In the genomic region with DNA sequence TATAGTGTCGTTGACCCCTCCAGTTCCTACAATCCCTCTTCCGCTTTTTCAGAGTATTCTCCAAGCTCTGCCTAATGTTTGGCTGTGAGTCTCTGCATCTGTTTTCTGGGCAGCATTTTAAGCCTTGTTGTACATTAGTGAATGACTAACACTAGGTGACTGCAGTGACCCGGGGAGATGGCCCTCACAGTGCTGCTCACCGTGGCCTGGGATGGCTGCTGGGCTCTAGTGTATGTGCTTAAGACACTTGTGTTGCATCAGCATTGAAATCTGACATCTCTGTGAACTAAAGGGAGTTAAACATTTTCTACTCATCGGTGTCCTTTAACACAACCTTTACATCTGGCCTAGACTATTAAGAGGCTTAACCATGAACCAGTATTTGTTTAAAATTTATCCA, we compare ENCODE assay signal across 27 mouse cellular contexts.
A peak's percentile ranks its signal among the peaks of the same experiment; 100 is the strongest.
DNase-seq lines count a peak whose midpoint lies in the region; ATAC-seq and TF ChIP-seq lines count a peak whose summit lies in the region.
"Had no signal": no experiment of that assay in that cellular context is flagged by ENCODE, and none has a peak within 500 bp of the region (broad histone marks: within the 10 kb centered on the region; RNA-seq: fewer than 3 reads in every experiment).

No protein-coding gene starts in this region.

- no peaks in the 10 kb centered on the region for H3K9me3 ChIP-seq in midbrain, embryonic 11.5 days (ENCODE audit: control insufficient read depth, low read length)
- no peaks in the 10 kb centered on the region for H3K9me3 ChIP-seq in midbrain, embryonic 13.5 days
- H3K9me3 ChIP-seq in kidney, embryonic 15.5 days (replicated peaks) = no peaks in the 10 kb centered on the region
- H3K9me3 ChIP-seq in midbrain, postnatal 0 days (ENCODE audit: low read length) = no peaks in the 10 kb centered on the region
- H3K9me3 ChIP-seq: embryonic facial prominence, embryonic 10.5 days; embryonic facial prominence, embryonic 15.5 days; forebrain, embryonic 13.5 days; liver, embryonic 15.5 days; lung, embryonic 15.5 days; midbrain, embryonic 10.5 days had no signal

- H3K27ac ChIP-seq in midbrain, embryonic 11.5 days (ENCODE audit: low read depth, low read length) = no peak overlapping the region
- H3K27ac ChIP-seq in midbrain, embryonic 13.5 days = no peak overlapping the region
- peak overlapping the region; percentile 58; the same call in 1 of the 2 replicates for H3K27ac ChIP-seq in kidney, embryonic 15.5 days
- no peak overlapping the region for H3K27ac ChIP-seq in midbrain, postnatal 0 days (ENCODE audit: low read depth, low read length)
- H3K27ac ChIP-seq: embryonic facial prominence, embryonic 10.5 days; embryonic facial prominence, embryonic 15.5 days; forebrain, embryonic 13.5 days; hindbrain, embryonic 14.5 days; liver, embryonic 15.5 days; lung, embryonic 15.5 days; midbrain, embryonic 10.5 days had no signal

- no peak overlapping the region for H3K4me2 ChIP-seq in midbrain, embryonic 11.5 days
- H3K4me2 ChIP-seq in midbrain, embryonic 13.5 days (replicated peaks) = no peak overlapping the region
- no peak overlapping the region for H3K4me2 ChIP-seq in kidney, embryonic 15.5 days
- H3K4me2 ChIP-seq in midbrain, postnatal 0 days (ENCODE audit: low read depth, low read length, poor library complexity, severe bottlenecking) = no peak overlapping the region
- H3K4me2 ChIP-seq: embryonic facial prominence, embryonic 15.5 days; forebrain, embryonic 13.5 days; heart, embryonic 11.5 days; hindbrain, embryonic 14.5 days; liver, embryonic 15.5 days; lung, embryonic 15.5 days had no signal

- peak; percentile 51 for DNase-seq in midbrain, embryonic 11.5 days (ENCODE audit: low spot score, missing footprints)
- peak; percentile 25 to 32 for DNase-seq in kidney, postnatal 36 days
- DNase-seq in gastrocnemius, adult 8-10 months (ENCODE audit: low spot score in 2 of 2) = no peak
- no peak for DNase-seq in cerebellum, adult 9-10 months
- DNase-seq in midbrain, postnatal 0 days (ENCODE audit: low spot score) = no peak
- DNase-seq: adrenal gland, postnatal 14 days; cerebellum, adult 11 months; cerebellum, postnatal 14 days; gastrocnemius, postnatal 14 days; heart, postnatal 4 days; layer of hippocampus, postnatal 36 days; liver; retina, postnatal 1 day; right cerebral cortex, postnatal 14 days; thymus, postnatal 4 days had no signal

- H3K27me3 ChIP-seq in midbrain, embryonic 11.5 days (ENCODE audit: control insufficient read depth, insufficient read depth, low read length) = no peaks in the 10 kb centered on the region
- H3K27me3 ChIP-seq in midbrain, embryonic 13.5 days = no peaks in the 10 kb centered on the region
- no peaks in the 10 kb centered on the region for H3K27me3 ChIP-seq in kidney, embryonic 15.5 days
- no peaks in the 10 kb centered on the region for H3K27me3 ChIP-seq in midbrain, postnatal 0 days (ENCODE audit: insufficient read depth, low read length)
- H3K27me3 ChIP-seq: embryonic facial prominence, embryonic 15.5 days; forebrain, embryonic 13.5 days; liver, embryonic 15.5 days; lung, embryonic 15.5 days had no signal

- WGBS in midbrain, embryonic 11.5 days = 88% methylated on average over 5 of the region's 5 CpGs
- WGBS in midbrain, embryonic 13.5 days = 96% methylated on average over 5 of the region's 5 CpGs
- 58% methylated on average over 5 of the region's 5 CpGs for WGBS in kidney, embryonic 15.5 days
- 94% methylated on average over 5 of the region's 5 CpGs for WGBS in midbrain, postnatal 0 days

- no peak overlapping the region for H3K9ac ChIP-seq in midbrain, embryonic 11.5 days (ENCODE audit: low read length)
- H3K9ac ChIP-seq in midbrain, embryonic 13.5 days (replicated peaks) = no peak overlapping the region
- H3K9ac ChIP-seq in kidney, embryonic 15.5 days = no peak overlapping the region
- no peak overlapping the region for H3K9ac ChIP-seq in midbrain, postnatal 0 days (replicated peaks; ENCODE audit: low read length, poor library complexity, severe bottlenecking)
- H3K9ac ChIP-seq: embryonic facial prominence, embryonic 15.5 days; forebrain, embryonic 13.5 days; hindbrain, embryonic 14.5 days; liver, embryonic 15.5 days; lung, embryonic 15.5 days had no signal

- no peak for TF ChIP-seq CTCF in midbrain, postnatal 0 days (IDR thresholded peaks at IDR 0.05)

- no peak for ATAC-seq in midbrain, embryonic 11.5 days (ENCODE audit: low FRiP score)
- no peak for ATAC-seq in midbrain, embryonic 13.5 days
- ATAC-seq in kidney, embryonic 15.5 days (replicated peaks; ENCODE audit: low FRiP score) = peak; percentile 90
- ATAC-seq in midbrain, postnatal 0 days (ENCODE audit: low FRiP score) = no peak
- ATAC-seq: CD4-positive, CD25-positive, alpha-beta regulatory T cell, adult 4 months; forebrain, embryonic 13.5 days; inflammation-experienced regulatory T-cells, adult 6 months had no signal

- no peak overlapping the region for H3K4me3 ChIP-seq in midbrain, embryonic 11.5 days (ENCODE audit: low read depth, low read length)
- H3K4me3 ChIP-seq in midbrain, embryonic 13.5 days (replicated peaks) = no peak overlapping the region
- no peak overlapping the region for H3K4me3 ChIP-seq in kidney, embryonic 15.5 days (replicated peaks)
- no peak overlapping the region for H3K4me3 ChIP-seq in midbrain, postnatal 0 days (ENCODE audit: low read depth, low read length)
- H3K4me3 ChIP-seq: embryonic facial prominence, embryonic 10.5 days; embryonic facial prominence, embryonic 15.5 days; forebrain, embryonic 13.5 days; liver, embryonic 15.5 days; lung, embryonic 15.5 days; midbrain, embryonic 10.5 days had no signal

- no peaks in the 10 kb centered on the region for H3K4me1 ChIP-seq in midbrain, embryonic 11.5 days (ENCODE audit: control insufficient read depth, insufficient read depth, low read length)
- no peaks in the 10 kb centered on the region; the same call in 1 of the 2 replicates for H3K4me1 ChIP-seq in midbrain, embryonic 13.5 days (replicated peaks)
- H3K4me1 ChIP-seq in kidney, embryonic 15.5 days = peaks cover 8% of the 10 kb centered on the region; the same call in 1 of the 2 replicates
- no peaks in the 10 kb centered on the region for H3K4me1 ChIP-seq in midbrain, postnatal 0 days (ENCODE audit: insufficient read depth, low read length)
- H3K4me1 ChIP-seq: liver, embryonic 15.5 days; midbrain, embryonic 10.5 days had no signal

- H3K36me3 ChIP-seq in midbrain, embryonic 11.5 days (ENCODE audit: control insufficient read depth, insufficient read depth, low read length) = no peaks in the 10 kb centered on the region
- H3K36me3 ChIP-seq in midbrain, embryonic 13.5 days = no peaks in the 10 kb centered on the region
- no peaks in the 10 kb centered on the region for H3K36me3 ChIP-seq in kidney, embryonic 15.5 days
- H3K36me3 ChIP-seq in midbrain, postnatal 0 days (ENCODE audit: insufficient read depth, low read length) = no peaks in the 10 kb centered on the region; the same call in 1 of the 2 replicates
- H3K36me3 ChIP-seq: embryonic facial prominence, embryonic 10.5 days; embryonic facial prominence, embryonic 15.5 days; liver, embryonic 15.5 days; lung, embryonic 15.5 days; midbrain, embryonic 10.5 days had no signal

Comparison
In these comparisons a context has a peak if more than half of its experiments do, and no peak if none do; other contexts are left out.
1. DNase-seq: peak in midbrain, embryonic 11.5 days (single experiment) and kidney, postnatal 36 days (2 of 2); none in gastrocnemius, adult 8-10 months (0 of 2), cerebellum, adult 9-10 months (single experiment) and midbrain, postnatal 0 days (single experiment).